Mouse (Mus musculus) heart, postnatal 0 days (tissue): ENCODE measurements at regions not wholly inside any gene's neighbourhood (a gene's known extent, or its start where the extent isn't known, plus 50 kb on each side); places are given as distances from the start of the nearest gene placed in this dataset.

Source experiments
- CTCF ChIP-seq: IDR thresholded peaks from 2 replicates; pipeline ENCODE4 v1.5.1; 2016; ENCODE audit warnings: antibody characterized with exemption, control low read depth, low read depth
- EP300 ChIP-seq: IDR thresholded peaks from 2 replicates; pipeline ENCODE4 v1.6.1; 2016; ENCODE audit warnings: antibody characterized with exemption, low read depth

- TF ChIP-seq EP300 (no peak), CTCF (no peak)
Observed at GRCm38 (mm10) chr11:19849844-19850420, 74.2 kb upstream of the Spred2 start.
